Mouse (Mus musculus): Measurements from ENCODE around the gene Tmtc2. TPM values are rescaled to one million over a fixed set of nuclear protein-coding genes. Genes with fewer than 3 reads are reported as not detected.

The Tmtc2 gene
- polyA plus RNA-seq, 1 experiment from 2014 or later, result 7.2 TPM

DNA sequence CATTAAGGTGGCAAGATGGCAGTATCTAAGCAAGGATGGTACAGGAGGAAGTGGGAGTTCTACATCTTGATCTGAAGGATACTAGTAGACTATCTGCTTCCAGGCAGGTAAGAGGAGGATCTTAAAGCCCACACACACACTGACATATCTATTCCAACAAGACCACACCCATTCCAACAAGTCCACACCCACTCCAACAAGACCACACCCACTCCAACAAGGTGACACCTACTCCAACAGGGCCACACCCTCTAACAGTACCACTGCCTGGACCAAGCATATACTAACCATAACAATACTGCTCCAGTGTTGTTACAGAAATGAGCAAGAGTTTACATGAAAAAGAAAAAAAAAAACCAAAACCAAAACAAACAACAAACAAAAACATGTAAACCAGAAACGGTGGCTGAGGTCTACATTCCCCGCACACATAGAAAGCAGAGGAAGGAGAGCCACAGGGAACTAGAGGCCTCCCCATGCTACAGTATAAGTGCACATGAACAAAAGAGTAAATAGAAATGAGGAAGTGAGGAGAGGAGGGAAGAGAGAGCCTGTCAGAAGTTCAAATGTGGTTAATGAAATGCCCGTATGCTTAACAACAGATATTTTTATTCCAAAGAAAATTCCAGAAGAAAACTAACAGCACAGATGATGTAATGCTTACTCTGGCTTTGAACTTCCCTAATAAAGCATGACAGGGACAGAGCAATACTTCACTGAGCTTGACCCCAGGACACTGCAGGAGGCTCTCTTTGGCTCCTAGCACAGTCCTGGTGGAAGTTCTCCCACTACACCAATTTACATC lies 66.1 kb downstream of the Tmtc2 start:
- H3K9me3 ChIP-seq (ENCODE audit: low read length), result no peaks in the 10 kb centered on the region
- peak; percentile 39 for DNase-seq (ENCODE audit: low spot score)
- no peak overlapping the region; the same call in 1 of the 2 replicates for H3K27ac ChIP-seq (ENCODE audit: low read length)
- TF ChIP-seq EP300 (IDR thresholded peaks at IDR 0.05) (no peak), CTCF (IDR thresholded peaks at IDR 0.05) (no peak)
- 0 out of 2 replicates have a peak, but pooled peaks cover 6% of the 10 kb centered on the region for H3K36me3 ChIP-seq (ENCODE audit: insufficient read depth, low read length)
- ATAC-seq, result no peak
- no peak overlapping the region for H3K4me3 ChIP-seq (ENCODE audit: low read depth, low read length)
- H3K9ac ChIP-seq (replicated peaks; ENCODE audit: low read depth), result no peak overlapping the region
- H3K27me3 ChIP-seq (replicated peaks; ENCODE audit: insufficient read depth, low read length), result no peaks in the 10 kb centered on the region
- WGBS, result 44% methylated on average over 3 of the region's 3 CpGs
- no peak overlapping the region for H3K4me2 ChIP-seq (replicated peaks; ENCODE audit: low read depth, low read length)
- peaks cover 4% of the 10 kb centered on the region; the same call in 1 of the 2 replicates for H3K4me1 ChIP-seq (ENCODE audit: insufficient read depth, low read depth, low read length)

DNA sequence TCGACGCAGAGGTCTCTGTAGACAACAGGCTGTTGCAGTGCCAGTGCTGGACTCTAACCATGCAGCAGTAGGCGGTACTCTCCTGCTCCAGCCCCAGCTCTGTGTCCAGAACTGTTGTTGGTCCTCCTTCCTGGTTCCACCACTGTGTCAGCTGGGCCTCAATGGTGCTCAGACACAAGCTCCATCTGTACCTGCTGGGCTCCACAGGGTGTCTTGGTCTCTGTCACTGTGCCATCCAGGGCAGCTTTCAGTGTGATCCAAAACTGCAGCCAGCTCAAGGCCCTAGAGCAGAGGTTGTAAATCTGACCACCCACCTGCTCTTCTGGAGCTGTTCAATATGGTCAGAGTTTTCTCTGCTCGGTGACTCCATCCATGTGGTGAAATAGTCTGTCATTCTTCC lies 68.2 kb downstream of the Tmtc2 start:
- no peak overlapping the region for H3K4me3 ChIP-seq (ENCODE audit: low read depth, low read length)
- 0 out of 2 replicates have a peak, but pooled peaks cover 6% of the 10 kb centered on the region for H3K36me3 ChIP-seq (ENCODE audit: insufficient read depth, low read length)
- H3K9me3 ChIP-seq (ENCODE audit: low read length), result no peaks in the 10 kb centered on the region

DNA sequence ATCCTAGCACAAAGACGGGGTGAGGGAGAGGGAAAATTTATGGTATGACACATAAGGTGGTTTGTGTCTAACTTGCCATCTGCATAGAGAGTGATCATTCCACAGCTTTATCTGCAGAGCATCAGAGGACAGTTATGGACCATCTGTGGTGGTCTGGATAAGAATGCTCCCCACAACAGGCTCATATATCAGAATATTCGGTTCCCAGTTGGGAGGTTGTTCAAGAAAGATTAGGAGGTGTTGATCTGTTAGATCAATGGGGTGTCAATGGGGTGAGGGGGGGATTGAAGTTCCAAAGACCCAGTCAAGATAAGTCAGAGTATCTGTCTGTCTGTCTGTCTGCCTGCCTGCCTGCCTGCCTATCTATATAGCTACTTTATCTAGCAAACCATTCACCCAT lies 69.8 kb downstream of the Tmtc2 start:
- Histone ChIP-seq H3K4me1 (ENCODE audit: insufficient read depth, low read depth, low read length) (no peaks in the 10 kb centered on the region), H3K27me3 (replicated peaks; ENCODE audit: insufficient read depth, low read length) (no peaks in the 10 kb centered on the region), H3K4me2 (replicated peaks; ENCODE audit: low read depth, low read length) (no peak overlapping the region), H3K36me3 (ENCODE audit: insufficient read depth, low read length) (0 out of 2 replicates have a peak, but pooled peaks cover 6% of the 10 kb centered on the region), H3K9ac (replicated peaks; ENCODE audit: low read depth) (no peak overlapping the region), H3K27ac (ENCODE audit: low read length) (no peak overlapping the region), H3K4me3 (ENCODE audit: low read depth, low read length) (no peak overlapping the region), H3K9me3 (ENCODE audit: low read length) (no peaks in the 10 kb centered on the region)
- ATAC-seq, result no peak
- no peak for DNase-seq (ENCODE audit: low spot score)
- no peak for TF ChIP-seq EP300 (IDR thresholded peaks at IDR 0.05)
- TF ChIP-seq CTCF (IDR thresholded peaks at IDR 0.05), result no peak
- WGBS, result 71% methylated on average over 2 of the region's 2 CpGs

More for the DNA sequence above, 68.2 kb downstream of the Tmtc2 start:
- TF ChIP-seq EP300 (IDR thresholded peaks at IDR 0.05) (no peak), CTCF (IDR thresholded peaks at IDR 0.05) (no peak)
- 92% methylated on average over 4 of the region's 4 CpGs for WGBS
- Histone ChIP-seq H3K27ac (ENCODE audit: low read length) (no peak overlapping the region), H3K4me1 (ENCODE audit: insufficient read depth, low read depth, low read length) (peaks cover 4% of the 10 kb centered on the region; the same call in 1 of the 2 replicates), H3K9ac (replicated peaks; ENCODE audit: low read depth) (no peak overlapping the region), H3K4me2 (replicated peaks; ENCODE audit: low read depth, low read length) (no peak overlapping the region), H3K27me3 (replicated peaks; ENCODE audit: insufficient read depth, low read length) (no peaks in the 10 kb centered on the region)
- ATAC-seq (no peak), DNase-seq (ENCODE audit: low spot score) (no peak)

DNA sequence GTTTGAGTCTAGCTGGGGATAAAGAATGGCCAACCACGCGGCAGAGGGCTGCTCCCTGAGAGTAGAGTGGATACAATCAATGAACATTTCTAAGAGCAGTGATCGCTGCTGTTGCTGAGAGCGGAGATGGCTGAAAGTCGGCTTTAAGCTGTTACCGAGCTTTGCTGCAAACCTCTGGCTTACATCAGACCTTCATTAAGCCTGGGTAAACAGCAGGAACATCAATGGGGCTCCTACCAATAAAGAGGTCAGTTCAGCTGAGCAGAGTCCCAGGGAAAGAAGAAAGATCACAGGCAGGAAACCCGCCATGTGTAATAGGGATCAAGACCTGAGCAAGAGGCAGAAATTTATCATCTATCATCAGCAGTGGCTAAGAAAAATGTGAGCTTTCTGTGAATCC lies 72.5 kb downstream of the Tmtc2 start:
- no peak overlapping the region for H3K27ac ChIP-seq (ENCODE audit: low read length)
- TF ChIP-seq CTCF (IDR thresholded peaks at IDR 0.05) (no peak), EP300 (IDR thresholded peaks at IDR 0.05) (no peak)
- no peak overlapping the region for H3K4me2 ChIP-seq (replicated peaks; ENCODE audit: low read depth, low read length)
- 78% methylated on average over 7 of the region's 7 CpGs for WGBS
- H3K27me3 ChIP-seq (replicated peaks; ENCODE audit: insufficient read depth, low read length), result no peaks in the 10 kb centered on the region
- ATAC-seq, result no peak
- no peaks in the 10 kb centered on the region for H3K9me3 ChIP-seq (ENCODE audit: low read length)
- 0 out of 2 replicates have a peak, but pooled peaks cover 6% of the 10 kb centered on the region for H3K36me3 ChIP-seq (ENCODE audit: insufficient read depth, low read length)
- DNase-seq (ENCODE audit: low spot score), result no peak
- H3K9ac ChIP-seq (replicated peaks; ENCODE audit: low read depth), result no peak overlapping the region
- H3K4me3 ChIP-seq (ENCODE audit: low read depth, low read length), result no peak overlapping the region
- no peaks in the 10 kb centered on the region for H3K4me1 ChIP-seq (ENCODE audit: insufficient read depth, low read depth, low read length)

DNA sequence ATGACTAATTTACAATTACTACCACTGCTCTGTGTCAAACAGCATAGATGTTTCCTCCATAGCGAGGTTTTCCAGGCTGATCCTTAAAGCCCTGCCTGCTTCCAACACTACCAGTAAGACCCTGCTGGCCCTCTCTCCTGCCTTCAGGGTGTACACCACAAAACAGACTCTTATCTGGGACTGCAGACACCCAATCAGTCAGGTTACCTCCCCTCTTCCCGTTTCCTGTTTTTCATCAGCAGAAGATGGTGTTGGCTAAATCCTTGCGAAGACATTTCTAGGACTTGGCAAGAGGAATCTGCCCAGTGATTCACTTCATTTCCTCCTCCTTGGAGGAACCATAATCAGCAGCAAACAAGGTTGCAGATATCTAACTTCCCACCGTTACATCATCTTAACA lies 73.8 kb downstream of the Tmtc2 start:
- ATAC-seq, result peak; percentile 88
- Histone ChIP-seq H3K4me3 (ENCODE audit: low read depth, low read length) (no peak overlapping the region), H3K9ac (replicated peaks; ENCODE audit: low read depth) (no peak overlapping the region), H3K4me2 (replicated peaks; ENCODE audit: low read depth, low read length) (no peak overlapping the region), H3K27ac (ENCODE audit: low read length) (peak overlapping the region; percentile 59; the same call in 1 of the 2 replicates), H3K9me3 (ENCODE audit: low read length) (no peaks in the 10 kb centered on the region), H3K4me1 (ENCODE audit: insufficient read depth, low read depth, low read length) (no peaks in the 10 kb centered on the region), H3K27me3 (replicated peaks; ENCODE audit: insufficient read depth, low read length) (no peaks in the 10 kb centered on the region), H3K36me3 (ENCODE audit: insufficient read depth, low read length) (0 out of 2 replicates have a peak, but pooled peaks cover 1% of the 10 kb centered on the region)
- DNase-seq (ENCODE audit: low spot score), result peak; percentile 74
- 39% methylated on average over 4 of the region's 4 CpGs for WGBS
- TF ChIP-seq CTCF (IDR thresholded peaks at IDR 0.05) (no peak), EP300 (IDR thresholded peaks at IDR 0.05) (peak; percentile 98)

DNA sequence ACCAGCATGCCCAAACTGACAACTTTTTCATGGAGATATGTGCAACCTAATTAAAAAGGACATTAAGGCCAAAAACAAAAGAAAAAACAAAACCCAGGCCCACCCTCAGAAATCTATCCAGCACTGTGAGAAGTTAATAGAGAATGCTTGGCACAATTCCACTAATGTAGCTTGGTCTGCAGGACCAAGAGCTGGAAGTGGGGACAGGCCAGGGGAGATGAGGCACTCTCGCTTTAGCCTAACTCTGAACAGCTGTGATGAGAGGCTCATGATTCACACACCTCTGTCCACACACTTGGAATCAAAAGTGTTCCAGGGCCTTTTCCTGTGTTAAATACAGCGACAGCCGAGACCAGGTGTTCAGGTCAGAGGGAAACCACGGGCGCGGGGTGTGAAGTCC lies 79.0 kb downstream of the Tmtc2 start:
- H3K36me3 ChIP-seq (ENCODE audit: insufficient read depth, low read length), result no peaks in the 10 kb centered on the region

More for the DNA sequence above, 79.0 kb downstream of the Tmtc2 start:
- Histone ChIP-seq H3K9me3 (ENCODE audit: low read length) (no peaks in the 10 kb centered on the region), H3K4me1 (ENCODE audit: insufficient read depth, low read depth, low read length) (0 out of 2 replicates have a peak, but pooled peaks cover 5% of the 10 kb centered on the region), H3K4me3 (ENCODE audit: low read depth, low read length) (no peak overlapping the region), H3K27me3 (replicated peaks; ENCODE audit: insufficient read depth, low read length) (no peaks in the 10 kb centered on the region), H3K4me2 (replicated peaks; ENCODE audit: low read depth, low read length) (no peak overlapping the region), H3K9ac (replicated peaks; ENCODE audit: low read depth) (no peak overlapping the region), H3K27ac (ENCODE audit: low read length) (no peak overlapping the region)
- DNase-seq (ENCODE audit: low spot score), result no peak
- ATAC-seq, result no peak
- WGBS, result 53% methylated on average over 6 of the region's 6 CpGs
- TF ChIP-seq CTCF (IDR thresholded peaks at IDR 0.05) (no peak), EP300 (IDR thresholded peaks at IDR 0.05) (no peak)

Measured in lung, postnatal 0 days (tissue).